Mouse (Mus musculus) spleen, adult 2 months (tissue): ENCODE measurements around the gene Srgap2. TPM values are rescaled to one million over a fixed set of nuclear protein-coding genes. Genes with fewer than 3 reads are reported as not detected.

ENCODE experiments used
- DNase-seq, 2 experiments: peaks; one replicate each; pipeline versions ENCODE4 v3.0.0 to v3.0.0-alpha.2; 2012 to 2021; ENCODE audit warnings: low spot score in 2 of 2, low read depth in 1 of 2
- H3K27ac ChIP-seq: fragments of 200-500 bp; 2 replicates; pipeline ENCODE4 v1.5.1; 2012; ENCODE audit warnings: low read length, inconsistent platforms; ENCODE audit not compliant: insufficient read depth
- H3K27me3 ChIP-seq: fragments of 200-500 bp; 2 replicates; pipeline ENCODE4 v1.6.1; 2012; ENCODE audit warnings: mild to moderate bottlenecking, moderate library complexity, low read length, inconsistent platforms; ENCODE audit not compliant: control insufficient read depth, insufficient read depth
- H3K36me3 ChIP-seq: fragments of 200-500 bp; 2 replicates; pipeline ENCODE4 v1.6.1; 2012; ENCODE audit warnings: mild to moderate bottlenecking, low read length, inconsistent platforms; ENCODE audit not compliant: control insufficient read depth, insufficient read depth
- H3K4me1 ChIP-seq: fragments of 200-500 bp; 2 replicates; pipeline ENCODE4 v1.6.1; 2011; ENCODE audit warnings: inconsistent platforms; ENCODE audit not compliant: control insufficient read depth, insufficient read depth, insufficient read length
- H3K4me3 ChIP-seq: fragments of 200-500 bp; 2 replicates; pipeline ENCODE4 v1.5.1; 2011; ENCODE audit warnings: mild to moderate bottlenecking, inconsistent platforms; ENCODE audit not compliant: insufficient read depth, insufficient read length; ENCODE audit errors: extremely low read depth
- CTCF ChIP-seq: fragments of 200-500 bp; IDR thresholded peaks from 2 replicates; pipeline ENCODE4 v1.5.1; 2011; ENCODE audit warnings: mild to moderate bottlenecking, inconsistent platforms; ENCODE audit not compliant: insufficient read depth, insufficient read length, insufficient replicate concordance; ENCODE audit errors: extremely low read depth
- POLR2A ChIP-seq: fragments of 200-500 bp; IDR thresholded peaks from 2 replicates; pipeline ENCODE4 v1.6.1; 2011; ENCODE audit warnings: low read depth, low read length, inconsistent platforms
- WGBS: fragments of 180-500 bp; shearing (Covaris S2); methylation state at CpG from one replicate; pipeline ENCODE4 v1.1.7; 2018; 5-methylcytosine and 5-hydroxymethylcytosine counted together
- polyA plus RNA-seq: library from polyadenylated mRNA; depleted of rRNA; stranded (reverse); fragments of >200 nt; gene quantifications from 2 replicates; pipeline ENCODE4 v1.2.3, GENCODE M21; 2012

Srgap2 gene
- polyA plus RNA-seq, 1 experiment, result 11.0 TPM

DNA sequence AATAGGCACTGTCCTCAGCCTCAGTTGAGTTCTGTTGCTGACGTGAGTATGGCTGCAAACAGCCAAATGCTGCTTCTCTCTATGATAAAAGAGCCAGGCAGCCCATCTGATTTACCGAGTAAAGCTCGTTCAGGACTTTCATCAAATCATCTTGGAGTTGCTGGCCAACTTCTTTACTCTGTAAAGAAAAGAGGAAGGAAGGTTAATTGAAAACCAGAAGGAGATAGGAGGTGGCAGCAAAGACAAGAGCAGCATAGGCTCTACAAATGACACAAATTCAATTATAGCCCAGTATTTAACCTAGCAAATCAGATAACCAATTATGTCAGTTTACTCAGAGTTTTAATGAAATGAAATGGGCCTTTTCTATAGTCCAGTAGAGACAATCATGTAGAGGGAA, 163.3 kb downstream of the Srgap2 start:
- no peak for DNase-seq
- Histone ChIP-seq H3K27ac (no peak overlapping the region), H3K36me3 (no peaks in the 10 kb centered on the region), H3K4me1 (peaks cover 5% of the 10 kb centered on the region), H3K4me3 (no peak overlapping the region), H3K27me3 (no peaks in the 10 kb centered on the region)
- WGBS, result 55% methylated on average over 3 of the region's 3 CpGs
- no peak for TF ChIP-seq CTCF
- TF ChIP-seq POLR2A, result no peak

DNA sequence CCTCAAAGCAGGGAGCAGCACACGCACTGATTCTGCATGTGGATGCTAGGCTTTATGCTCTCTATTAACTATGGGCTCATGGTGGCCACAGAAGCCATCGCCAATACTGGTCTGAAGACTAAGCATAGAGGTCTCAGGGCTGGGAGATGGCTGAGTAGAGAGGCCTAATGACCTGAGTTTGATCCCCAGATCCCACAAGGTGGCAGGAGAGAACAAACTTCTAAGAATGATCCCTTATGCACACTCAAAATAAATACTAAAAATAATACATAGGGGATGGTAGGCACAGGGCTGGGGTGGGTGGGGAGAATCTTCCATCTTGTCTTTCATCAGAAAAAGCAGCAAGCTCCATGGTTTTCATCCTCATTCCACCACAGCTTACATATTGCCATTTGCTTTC, 165.1 kb downstream of the Srgap2 start:
- peaks cover 5% of the 10 kb centered on the region for H3K4me1 ChIP-seq
- H3K27me3 ChIP-seq, result no peaks in the 10 kb centered on the region
- no peaks in the 10 kb centered on the region for H3K36me3 ChIP-seq
- H3K4me3 ChIP-seq, result no peak overlapping the region
- no peak overlapping the region for H3K27ac ChIP-seq
- TF ChIP-seq POLR2A (no peak), CTCF (no peak)
- 96% methylated on average over 2 of the region's 2 CpGs for WGBS
- DNase-seq, result no peak

GRCm38 (mm10) chr1:131360800-131361199, 166.4 kb downstream of the Srgap2 start:
- no peaks in the 10 kb centered on the region for H3K27me3 ChIP-seq
- H3K4me1 ChIP-seq, result peaks cover 3% of the 10 kb centered on the region
- TF ChIP-seq CTCF (no peak), POLR2A (no peak)
- DNase-seq, result no peak
- H3K36me3 ChIP-seq, result peaks cover 3% of the 10 kb centered on the region; the same call in 1 of the 2 replicates
- no peak overlapping the region for H3K27ac ChIP-seq
- no peak overlapping the region for H3K4me3 ChIP-seq
- WGBS, result 77% methylated on average over 3 of the region's 3 CpGs

DNA sequence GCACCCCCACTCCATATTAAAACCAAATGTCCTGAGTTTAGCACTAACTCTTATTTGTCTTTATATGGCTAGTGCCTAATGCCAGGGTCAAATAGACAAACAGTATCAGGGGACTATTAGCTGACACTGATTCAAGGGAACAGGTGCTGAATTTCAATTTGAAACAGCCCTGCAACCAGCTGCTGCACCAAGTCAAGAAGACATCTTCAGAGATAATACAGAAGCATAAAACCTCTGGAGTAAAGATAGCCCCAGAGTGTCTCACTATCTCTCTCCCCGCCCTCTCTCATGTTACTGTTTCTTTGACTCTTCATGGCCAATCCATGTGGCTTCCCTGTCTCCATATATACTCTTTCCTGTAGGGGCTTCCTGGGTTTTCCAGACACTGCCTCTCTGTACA, 167.5 kb downstream of the Srgap2 start:
- Histone ChIP-seq H3K4me1 (no peaks in the 10 kb centered on the region), H3K36me3 (peaks cover 8% of the 10 kb centered on the region; the same call in 1 of the 2 replicates), H3K4me3 (no peak overlapping the region), H3K27me3 (no peaks in the 10 kb centered on the region), H3K27ac (no peak overlapping the region)
- 89% methylated on average over 1 of the region's 1 CpGs for WGBS
- DNase-seq, result no peak
- no peak for TF ChIP-seq POLR2A
- TF ChIP-seq CTCF, result no peak

DNA sequence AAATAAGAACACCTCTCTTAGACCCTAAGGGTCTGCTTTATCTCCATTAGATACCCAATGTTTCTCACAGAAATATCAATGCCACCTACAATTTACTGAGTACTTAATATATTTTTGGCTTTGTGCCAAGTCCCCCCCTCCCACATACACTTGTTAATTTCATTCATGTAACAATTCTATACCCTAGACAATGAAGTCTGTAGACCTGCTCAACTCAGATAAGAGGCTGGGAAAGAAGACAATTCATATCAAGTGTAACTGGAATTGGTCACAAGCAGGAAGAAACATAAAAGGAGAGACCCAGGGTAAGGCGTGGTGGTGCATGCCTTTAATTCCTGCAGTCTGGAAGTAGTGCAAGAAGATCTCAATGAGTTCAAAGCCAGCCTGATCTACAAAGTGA, 169.9 kb downstream of the Srgap2 start:
- H3K4me3 ChIP-seq, result no peak overlapping the region
- H3K27me3 ChIP-seq, result no peaks in the 10 kb centered on the region
- DNase-seq, result no peak
- H3K27ac ChIP-seq, result no peak overlapping the region
- H3K36me3 ChIP-seq, result peaks cover 13% of the 10 kb centered on the region
- no peak for TF ChIP-seq POLR2A
- no peak for TF ChIP-seq CTCF
- 88% methylated on average over 1 of the region's 1 CpGs for WGBS
- no peaks in the 10 kb centered on the region for H3K4me1 ChIP-seq

- 95% methylated on average over 2 of the region's 2 CpGs for WGBS
- Histone ChIP-seq H3K4me1 (peaks cover 4% of the 10 kb centered on the region; the same call in 1 of the 2 replicates), H3K27me3 (no peaks in the 10 kb centered on the region), H3K36me3 (peaks cover 10% of the 10 kb centered on the region), H3K27ac (no peak overlapping the region), H3K4me3 (no peak overlapping the region)
- TF ChIP-seq CTCF, result no peak
- no peak for TF ChIP-seq POLR2A
- DNase-seq, result no peak
Observed at GRCm38 (mm10) chr1:131351436-131351835, 175.7 kb downstream of the Srgap2 start.

- Histone ChIP-seq H3K27me3 (no peaks in the 10 kb centered on the region), H3K4me1 (peaks cover 6% of the 10 kb centered on the region; the same call in 1 of the 2 replicates), H3K27ac (no peak overlapping the region), H3K4me3 (no peak overlapping the region), H3K36me3 (peaks cover 8% of the 10 kb centered on the region)
- no peak for DNase-seq
- TF ChIP-seq POLR2A (no peak), CTCF (no peak)
- WGBS, result 66% methylated on average over 1 of the region's 1 CpGs
Observed at GRCm38 (mm10) chr1:131349993-131350510, 177.1 kb downstream of the Srgap2 start.
